Mouse (Mus musculus) naive thymus-derived CD4-positive, alpha-beta T cell, adult 2 months (primary cell): ENCODE results near the gene Ttc36.
A peak's percentile ranks its signal among the peaks of the same experiment; 100 is the strongest.

Experiments used
- DNase-seq: peaks from one replicate; pipeline ENCODE4 v3.0.0-alpha.2; 2011; ENCODE audit warnings: low read depth

The Ttc36 gene

DNA sequence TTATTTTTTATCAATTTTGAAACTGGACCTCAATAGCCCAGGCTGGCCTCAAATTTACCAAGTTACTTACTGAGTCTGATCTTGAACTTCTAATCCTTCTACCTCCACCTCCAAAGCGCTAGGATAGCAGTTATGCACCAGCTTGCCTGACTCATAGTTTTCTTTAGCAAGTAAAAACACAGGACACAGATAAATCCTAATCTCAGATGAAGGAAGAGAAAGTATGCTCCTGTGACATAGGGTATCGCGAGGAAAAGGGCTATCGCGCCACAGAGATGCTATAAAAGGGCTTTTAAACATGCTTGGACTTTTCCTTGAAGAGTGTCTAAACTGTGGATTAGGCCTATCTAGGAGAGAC lies 30.5 kb downstream of the Ttc36 start:
- DNase-seq: no peak

DNA sequence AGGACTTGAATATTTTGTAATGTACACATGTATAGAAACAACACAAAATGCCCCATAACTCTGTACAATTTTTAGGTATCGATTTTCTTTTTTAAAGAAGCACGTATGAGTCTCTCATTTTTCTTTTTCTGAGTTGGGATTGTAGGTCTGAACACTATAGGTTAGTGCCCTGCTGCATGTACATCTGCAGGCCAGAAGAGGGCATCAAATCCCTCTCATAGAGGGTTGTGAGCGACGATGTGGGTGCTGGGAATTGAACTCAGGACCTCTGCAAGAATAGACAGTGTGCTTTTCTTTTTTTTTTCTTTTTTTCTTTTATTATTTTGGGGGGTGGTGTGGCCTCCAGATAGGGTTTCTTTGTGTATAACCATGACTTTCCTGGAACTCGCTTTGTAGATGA lies 31.5 kb downstream of the Ttc36 start:
- peak; percentile 21 for DNase-seq

DNA sequence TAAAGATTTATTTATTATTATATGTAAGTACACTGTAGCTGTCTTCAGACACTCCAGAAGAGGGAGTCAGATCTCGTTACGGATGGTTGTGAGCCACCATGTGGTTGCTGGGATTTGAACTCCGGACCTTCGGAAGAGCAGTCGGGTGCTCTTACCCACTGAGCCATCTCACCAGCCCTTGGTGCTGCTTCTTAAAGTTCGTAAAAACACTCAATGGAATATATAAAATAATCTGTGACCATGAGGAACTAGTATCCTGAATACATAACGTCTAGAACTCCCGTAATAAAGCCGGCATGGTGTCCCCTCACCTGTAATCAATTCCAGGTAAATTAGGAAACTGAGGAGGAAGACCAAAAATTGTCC lies 34.9 kb downstream of the Ttc36 start:
- peak; percentile 42 for DNase-seq

DNA sequence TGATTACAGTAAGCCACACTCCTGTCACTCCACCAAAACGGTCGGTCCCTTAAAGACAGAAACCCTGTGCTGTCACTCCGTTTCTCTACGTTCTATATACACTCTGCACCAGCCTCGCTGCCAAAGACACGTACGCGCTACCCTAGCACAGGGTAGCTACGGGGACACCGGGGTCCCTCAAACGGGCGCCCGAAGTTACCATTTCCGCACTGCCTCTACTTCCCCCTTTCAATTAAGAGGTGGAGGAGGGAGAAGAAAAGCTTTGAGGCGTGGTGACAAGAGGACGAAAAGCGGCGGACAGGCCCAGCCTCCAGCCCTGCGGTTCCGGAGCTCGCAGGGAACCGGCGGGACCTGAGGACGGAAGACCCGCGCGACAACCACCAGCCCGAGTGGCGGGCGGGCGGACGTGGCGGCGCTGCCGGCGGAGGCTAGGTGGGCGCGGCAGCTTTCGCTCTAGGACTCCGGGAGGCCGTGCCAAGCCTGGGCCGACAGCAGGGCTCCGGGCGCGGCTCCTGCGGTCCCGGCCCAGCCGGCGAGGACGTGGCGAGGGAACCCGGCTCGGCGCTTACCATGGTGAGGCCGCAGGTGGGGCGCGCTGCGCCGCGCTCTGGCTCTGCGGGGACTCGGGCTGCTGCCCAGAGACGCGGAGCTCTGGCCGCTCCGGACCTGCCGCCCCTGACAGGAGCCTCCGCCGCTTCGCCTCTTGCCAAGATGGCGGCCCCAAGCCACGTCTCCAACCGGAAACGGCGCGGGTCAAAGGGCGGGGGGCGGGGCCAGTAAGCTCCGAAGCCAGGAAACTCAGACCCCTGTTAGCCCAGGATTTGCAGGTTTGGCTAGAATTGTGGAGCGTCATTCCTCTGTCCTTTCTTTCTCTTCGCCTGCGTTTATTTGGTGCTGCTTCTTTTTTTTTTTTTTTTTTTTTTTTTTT lies 35.5 kb downstream of the Ttc36 start, which contains the start of the genes Arcn1 and Ift46:
TSS of gene Arcn1 (minus strand) at position 745 of the 928 bp plus-strand sequence.
TSS of gene Ift46 (plus strand) at position 808 of the 928 bp plus-strand sequence.
- DNase-seq: peak; percentile 91

DNA sequence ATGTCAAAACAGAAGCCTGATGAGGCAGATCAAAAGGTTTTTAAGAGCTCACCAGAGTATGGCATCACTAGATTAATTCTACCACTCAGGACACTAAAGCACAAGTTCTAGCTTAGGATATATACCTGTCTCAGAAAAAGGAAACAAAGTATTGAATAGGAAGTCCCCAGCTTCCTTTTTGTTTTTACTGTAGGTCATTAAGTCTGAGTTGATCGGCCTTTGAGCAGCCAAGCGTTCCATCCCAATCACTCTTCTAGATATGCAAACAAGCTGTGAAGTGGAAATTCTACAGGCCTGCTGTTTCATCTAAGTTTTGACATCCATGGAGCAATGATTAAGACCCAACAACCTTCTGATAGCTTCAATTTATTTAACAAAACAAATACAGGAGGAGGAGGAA lies 42.0 kb downstream of the Ttc36 start:
- no peak for DNase-seq
